Mouse (Mus musculus) forebrain, embryonic 10.5 days (tissue): ENCODE data around the gene 4933405L10Rik. TPM values are rescaled to one million over a fixed set of nuclear protein-coding genes. Genes with fewer than 3 reads are reported as not detected.

Experiments used
- DNase-seq: peaks from one replicate; pipeline ENCODE4 v3.0.0-alpha.2; 2017; ENCODE audit warnings: low spot score; ENCODE audit errors: extremely low spot score
- H3K27ac ChIP-seq: fragments of 300-500 bp; sonication (generic); 2 replicates; pipeline ENCODE4 v1.5.1; 2016; ENCODE audit warnings: mild to moderate bottlenecking
- H3K27me3 ChIP-seq: fragments of 300-500 bp; sonication (generic); 2 replicates; pipeline ENCODE4 v1.6.1; 2016; ENCODE audit warnings: mild to moderate bottlenecking; ENCODE audit not compliant: poor library complexity, severe bottlenecking
- H3K36me3 ChIP-seq: fragments of 300-500 bp; sonication (generic); replicated peaks from 2 replicates; pipeline ENCODE4 v1.6.1; 2016; ENCODE audit warnings: mild to moderate bottlenecking, moderate library complexity
- H3K4me1 ChIP-seq: fragments of 300-500 bp; sonication (generic); 2 replicates; pipeline ENCODE4 v1.6.1; 2016
- H3K4me3 ChIP-seq: fragments of 300-500 bp; sonication (generic); 2 replicates; pipeline ENCODE4 v1.5.1; 2016; ENCODE audit warnings: mild to moderate bottlenecking, moderate library complexity
- H3K9me3 ChIP-seq: fragments of 300-500 bp; sonication (generic); 2 replicates; pipeline ENCODE4 v1.6.1; 2016; ENCODE audit warnings: mild to moderate bottlenecking, moderate library complexity
- WGBS: fragments of 180-500 bp; shearing (Covaris S2); methylation state at CpG from one replicate; pipeline ENCODE4 v1.1.7; 2016; 5-methylcytosine and 5-hydroxymethylcytosine counted together
- polyA plus RNA-seq: library from polyadenylated mRNA; unstranded; fragments of >200 nt; fragmentation: Nextera tagmentation; extraction: Ambion mirVana; gene quantifications from 2 replicates; pipeline ENCODE4 v1.2.1, GENCODE M21; 2016

Gene 4933405L10Rik
- polyA plus RNA-seq, result 0.12 and 0.21 TPM in 2 replicates

- under 1% methylated on average over 55 of the region's 55 CpGs for WGBS
- DNase-seq, result peak; percentile 92
- peak within 1 kb of the TSS; percentile 89 for H3K4me3 ChIP-seq
- H3K4me1 ChIP-seq, result peaks cover 37% of the 10 kb centered on the region
- peaks cover 33% of the 10 kb centered on the region for H3K36me3 ChIP-seq
- no peaks in the 10 kb centered on the region for H3K9me3 ChIP-seq
- H3K27me3 ChIP-seq, result no peaks in the 10 kb centered on the region
- H3K27ac ChIP-seq, result peak within 1 kb of the TSS; percentile 94
These were observed at the start of gene 4933405L10Rik, which contains the start of gene Enkd1 for GRCm38 (mm10) chr8:105707498-105708403. Gene 4933405L10Rik, plus strand, starts transcription at chr8:105707655. Gene Enkd1, minus strand, starts transcription at chr8:105708210.

DNA sequence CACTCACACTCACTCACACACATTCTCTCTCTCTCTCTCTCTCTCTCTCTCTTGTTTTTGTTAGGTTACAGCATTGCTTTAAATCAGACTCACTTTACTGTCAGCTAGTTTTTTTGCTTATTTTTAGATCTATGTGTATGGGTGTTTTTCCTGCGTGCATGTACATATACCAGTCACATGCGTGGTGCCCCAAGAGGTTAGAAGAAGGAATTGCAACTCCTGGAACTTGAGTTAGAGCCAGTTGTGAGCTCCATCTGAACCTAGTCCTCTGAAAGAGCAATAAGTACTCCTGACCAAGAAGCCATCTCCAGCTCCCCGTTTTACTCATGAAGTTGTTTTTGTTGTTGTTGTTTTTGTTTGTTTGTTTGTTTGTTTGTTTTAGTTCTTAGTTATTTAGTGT lies 46.3 kb upstream of the 4933405L10Rik start:
- Histone ChIP-seq H3K27ac (no peak overlapping the region), H3K4me1 (no peaks in the 10 kb centered on the region), H3K36me3 (peaks cover 70% of the 10 kb centered on the region), H3K27me3 (no peaks in the 10 kb centered on the region), H3K4me3 (no peak overlapping the region), H3K9me3 (no peaks in the 10 kb centered on the region)
- WGBS, result 76% methylated on average over 3 of the region's 3 CpGs
- no peak for DNase-seq

DNA sequence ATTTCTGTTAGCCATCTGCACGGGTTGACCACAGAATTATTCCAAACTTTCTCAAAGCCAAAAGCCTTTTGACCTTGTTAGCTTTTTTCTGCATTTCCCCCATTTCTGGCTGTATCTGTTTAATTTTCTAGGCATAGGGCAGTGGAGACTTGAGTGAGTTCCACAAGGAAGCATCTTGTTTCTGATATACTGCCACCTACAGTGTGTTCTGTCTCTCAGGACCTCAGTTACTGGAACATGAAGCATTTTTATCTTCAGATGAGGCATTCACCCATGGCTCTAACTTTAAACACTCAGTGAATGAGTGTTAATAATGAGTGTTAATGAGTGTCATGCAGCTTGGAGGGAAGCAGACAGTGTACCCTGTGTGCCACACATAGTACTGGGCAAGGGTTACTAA lies 29.6 kb upstream of the 4933405L10Rik start:
- H3K36me3 ChIP-seq, result peaks cover 99% of the 10 kb centered on the region
- no peak overlapping the region for H3K4me3 ChIP-seq
- WGBS, result 98% methylated on average over 1 of the region's 1 CpGs

GRCm38 (mm10) chr8:105685325-105685724 lies 22.1 kb upstream of the 4933405L10Rik start:
- Histone ChIP-seq H3K27me3 (0 out of 2 replicates have a peak, but pooled peaks cover 8% of the 10 kb centered on the region), H3K9me3 (no peaks in the 10 kb centered on the region), H3K4me1 (peaks cover 15% of the 10 kb centered on the region), H3K4me3 (no peak overlapping the region), H3K36me3 (peaks cover 46% of the 10 kb centered on the region), H3K27ac (no peak overlapping the region)
- no peak for DNase-seq
- 87% methylated on average over 7 of the region's 7 CpGs for WGBS

More for the DNA sequence above, 29.6 kb upstream of the 4933405L10Rik start:
- no peaks in the 10 kb centered on the region for H3K9me3 ChIP-seq
- DNase-seq, result no peak
- H3K27me3 ChIP-seq, result no peaks in the 10 kb centered on the region
- no peak overlapping the region for H3K27ac ChIP-seq
- no peaks in the 10 kb centered on the region for H3K4me1 ChIP-seq

DNA sequence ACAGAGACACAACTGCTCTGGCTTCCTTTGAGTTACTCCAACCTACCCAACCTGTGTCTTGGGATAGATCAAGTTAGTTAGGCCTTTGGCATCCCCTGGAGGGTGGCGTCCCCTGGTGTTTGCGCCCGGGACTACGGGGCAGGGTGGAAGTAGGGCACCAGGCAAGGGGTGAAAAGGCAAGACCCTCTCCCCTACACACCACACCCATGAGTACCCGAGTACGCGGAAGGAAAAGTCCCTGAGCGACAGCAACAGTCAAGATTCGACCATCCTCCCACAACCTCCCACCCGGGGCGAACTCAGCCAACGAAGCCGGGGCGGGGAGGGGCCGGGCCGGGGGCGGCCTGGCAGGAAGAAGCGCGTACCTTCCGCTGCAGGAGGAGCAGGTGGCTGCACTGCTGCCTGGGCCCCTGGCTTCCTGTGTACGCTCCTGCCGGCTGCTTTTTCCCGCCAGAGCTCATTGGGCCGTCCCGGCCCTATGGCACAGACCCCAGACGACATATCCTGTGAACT lies 21.6 kb upstream of the 4933405L10Rik start, which contains the start of gene Carmil2:
Gene Carmil2 (plus strand): TSS at position 479 of the 513 bp plus-strand sequence.
- peaks cover 40% of the 10 kb centered on the region for H3K36me3 ChIP-seq
- H3K4me3 ChIP-seq, result peak within 1 kb of the TSS; percentile 21

GRCm38 (mm10) chr8:105686551-105686950 lies 20.9 kb upstream of the 4933405L10Rik start:
- H3K9me3 ChIP-seq, result no peaks in the 10 kb centered on the region
- H3K27ac ChIP-seq, result no peak overlapping the region
- H3K27me3 ChIP-seq, result 0 out of 2 replicates have a peak, but pooled peaks cover 8% of the 10 kb centered on the region
- no peak for DNase-seq
- H3K4me3 ChIP-seq, result no peak overlapping the region
- H3K36me3 ChIP-seq, result peaks cover 33% of the 10 kb centered on the region
- peaks cover 15% of the 10 kb centered on the region for H3K4me1 ChIP-seq
- 74% methylated on average over 6 of the region's 6 CpGs for WGBS

More for the DNA sequence above, 21.6 kb upstream of the 4933405L10Rik start, which contains the start of gene Carmil2:
- no peak for DNase-seq
- Histone ChIP-seq H3K27me3 (0 out of 2 replicates have a peak, but pooled peaks cover 8% of the 10 kb centered on the region), H3K9me3 (no peaks in the 10 kb centered on the region), H3K4me1 (peaks cover 15% of the 10 kb centered on the region), H3K27ac (peak within 1 kb of the TSS; percentile 11; the same call in 1 of the 2 replicates)
- WGBS, result 14% methylated on average over 26 of the region's 26 CpGs

GRCm38 (mm10) chr8:105687512-105687911 lies 19.9 kb upstream of the 4933405L10Rik start:
- Histone ChIP-seq H3K36me3 (peaks cover 24% of the 10 kb centered on the region), H3K4me3 (no peak overlapping the region), H3K27ac (no peak overlapping the region), H3K4me1 (peaks cover 15% of the 10 kb centered on the region), H3K27me3 (0 out of 2 replicates have a peak, but pooled peaks cover 8% of the 10 kb centered on the region), H3K9me3 (no peaks in the 10 kb centered on the region)
- DNase-seq, result no peak
- 70% methylated on average over 8 of the region's 8 CpGs for WGBS

- Histone ChIP-seq H3K4me3 (no peak overlapping the region), H3K4me1 (peaks cover 15% of the 10 kb centered on the region), H3K9me3 (peaks cover 7% of the 10 kb centered on the region), H3K27ac (no peak overlapping the region), H3K27me3 (0 out of 2 replicates have a peak, but pooled peaks cover 8% of the 10 kb centered on the region), H3K36me3 (peaks cover 23% of the 10 kb centered on the region)
- DNase-seq, result no peak
- WGBS, result 72% methylated on average over 14 of the region's 14 CpGs
These were observed 19.2 kb upstream of the 4933405L10Rik start for GRCm38 (mm10) chr8:105688242-105688752.

DNA sequence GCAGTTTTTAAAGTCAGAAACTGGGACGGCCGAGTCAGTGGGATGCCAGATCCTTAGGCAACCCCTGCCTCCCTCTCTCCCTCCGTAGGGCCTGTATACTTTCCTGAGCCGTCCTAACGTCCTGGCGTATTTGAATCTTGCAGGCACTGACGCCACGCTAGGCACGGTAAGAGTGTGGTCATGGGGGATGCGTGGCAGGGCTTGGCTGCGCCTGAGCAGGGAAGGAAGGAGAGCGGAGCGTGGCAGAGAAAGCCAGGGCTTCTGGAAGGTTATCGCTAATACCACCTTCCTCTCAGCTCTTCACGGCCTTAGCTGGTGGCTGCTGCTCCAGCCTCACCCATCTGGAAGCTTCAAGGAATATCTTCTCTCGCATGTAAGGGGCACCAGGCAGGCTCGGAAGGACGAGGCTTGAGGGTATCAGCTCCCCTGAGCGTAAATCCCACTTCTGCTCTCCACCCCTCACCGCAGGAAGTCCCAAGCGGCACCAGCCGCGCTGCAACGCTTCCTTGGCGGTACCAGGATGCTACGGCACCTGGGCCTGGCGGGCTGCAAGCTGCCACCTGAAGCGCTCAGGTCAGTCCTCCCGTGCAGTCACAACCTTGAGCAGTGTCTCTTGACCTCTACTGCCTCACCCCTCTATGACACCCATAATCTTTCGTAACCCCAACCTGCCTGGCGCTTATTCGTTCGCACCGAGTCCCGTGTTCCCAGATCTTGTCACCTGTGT lies 18.0 kb upstream of the 4933405L10Rik start:
- WGBS, result 62% methylated on average over 35 of the region's 35 CpGs
- H3K4me3 ChIP-seq, result no peak overlapping the region
- peaks cover 26% of the 10 kb centered on the region for H3K4me1 ChIP-seq
- peaks cover 11% of the 10 kb centered on the region for H3K36me3 ChIP-seq
- H3K9me3 ChIP-seq, result peaks cover 7% of the 10 kb centered on the region
- H3K27ac ChIP-seq, result no peak overlapping the region
- peaks cover 15% of the 10 kb centered on the region for H3K27me3 ChIP-seq
- DNase-seq, result no peak

DNA sequence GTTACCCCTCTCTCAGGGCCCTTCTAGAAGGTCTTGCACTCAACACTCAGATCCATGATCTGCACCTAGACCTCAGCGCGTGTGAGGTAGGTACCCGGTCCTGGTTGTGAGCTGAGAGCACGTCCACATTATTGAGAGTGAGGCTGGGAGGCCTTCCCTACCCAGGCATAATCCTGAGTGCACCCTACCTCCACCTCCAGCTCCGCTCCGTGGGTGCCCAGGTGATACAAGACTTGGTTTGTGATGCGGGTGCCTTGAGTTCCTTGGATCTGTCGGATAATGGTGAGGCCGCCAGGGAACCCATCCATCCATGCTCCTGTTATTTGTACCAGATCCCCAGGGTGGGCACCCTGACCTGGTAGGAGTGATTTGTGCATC lies 17.5 kb upstream of the 4933405L10Rik start:
- no peak for DNase-seq
- Histone ChIP-seq H3K4me1 (peaks cover 30% of the 10 kb centered on the region), H3K36me3 (peaks cover 7% of the 10 kb centered on the region), H3K4me3 (no peak overlapping the region), H3K27me3 (peaks cover 20% of the 10 kb centered on the region), H3K9me3 (peaks cover 7% of the 10 kb centered on the region), H3K27ac (no peak overlapping the region)
- WGBS, result 89% methylated on average over 9 of the region's 9 CpGs

DNA sequence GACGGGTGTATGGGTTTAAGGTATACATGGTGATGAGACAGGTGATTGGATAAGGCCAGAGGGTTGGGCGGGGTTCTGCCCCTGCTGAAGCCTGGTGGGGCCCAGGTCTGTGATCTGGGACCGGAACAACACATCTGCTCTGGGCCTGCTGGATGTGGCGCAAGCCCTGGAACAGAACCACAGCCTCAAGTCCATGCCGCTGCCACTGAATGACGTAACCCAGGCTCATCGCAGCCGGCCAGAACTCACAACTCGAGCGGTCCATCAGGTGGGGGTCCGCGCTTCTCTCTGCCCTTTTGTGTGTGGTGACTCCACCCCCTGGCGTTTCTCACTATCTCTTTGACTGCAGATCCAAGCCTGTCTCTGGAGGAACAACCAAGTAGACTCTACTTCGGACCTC lies 16.5 kb upstream of the 4933405L10Rik start:
- Histone ChIP-seq H3K36me3 (peaks cover 7% of the 10 kb centered on the region), H3K4me1 (peaks cover 22% of the 10 kb centered on the region), H3K27ac (no peak overlapping the region), H3K27me3 (peaks cover 28% of the 10 kb centered on the region), H3K9me3 (peaks cover 7% of the 10 kb centered on the region), H3K4me3 (no peak overlapping the region)
- DNase-seq, result no peak
- WGBS, result 85% methylated on average over 14 of the region's 14 CpGs
